Mouse (Mus musculus) naive thymus-derived CD4-positive, alpha-beta T cell, adult 2 months (primary cell): ENCODE measurements around the gene Aip.
"Not testable (repeated sequence)": the region's sequence is repeated elsewhere in the genome, so short reads cannot be mapped to it uniquely, and the experiment has no call there.

Source experiments
- DNase-seq: peaks from one replicate; pipeline ENCODE4 v3.0.0-alpha.2; 2011; ENCODE audit warnings: low read depth

Gene Aip

GRCm38 (mm10) chr19:4091383-4091782 lies 34.3 kb downstream of the Aip start:
- DNase-seq, result no peak

- DNase-seq, result no peak
These were observed 35.2 kb downstream of the Aip start for GRCm38 (mm10) chr19:4090446-4090845.

DNA sequence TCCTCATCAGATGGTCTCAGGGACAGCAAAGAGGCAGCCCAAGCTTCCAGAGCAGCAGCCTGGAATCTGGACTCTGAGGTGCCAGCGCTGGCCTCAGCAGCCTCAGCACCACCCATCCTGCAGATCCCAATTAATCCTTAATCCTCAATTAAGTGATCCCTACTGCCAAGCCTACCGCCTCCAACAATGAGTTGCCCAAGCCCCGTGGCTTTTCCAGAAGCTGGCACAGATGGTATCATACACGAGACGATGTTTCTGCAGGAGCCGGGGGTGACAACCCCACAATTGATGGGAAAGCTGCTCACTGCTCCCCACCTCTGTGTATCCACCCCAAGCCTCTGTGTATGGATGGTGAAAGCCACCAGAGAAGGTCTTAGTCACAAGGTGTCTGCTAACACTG lies 36.5 kb downstream of the Aip start:
- no peak for DNase-seq

- no peak for DNase-seq
These were observed 37.5 kb downstream of the Aip start for GRCm38 (mm10) chr19:4088146-4088545.

DNA sequence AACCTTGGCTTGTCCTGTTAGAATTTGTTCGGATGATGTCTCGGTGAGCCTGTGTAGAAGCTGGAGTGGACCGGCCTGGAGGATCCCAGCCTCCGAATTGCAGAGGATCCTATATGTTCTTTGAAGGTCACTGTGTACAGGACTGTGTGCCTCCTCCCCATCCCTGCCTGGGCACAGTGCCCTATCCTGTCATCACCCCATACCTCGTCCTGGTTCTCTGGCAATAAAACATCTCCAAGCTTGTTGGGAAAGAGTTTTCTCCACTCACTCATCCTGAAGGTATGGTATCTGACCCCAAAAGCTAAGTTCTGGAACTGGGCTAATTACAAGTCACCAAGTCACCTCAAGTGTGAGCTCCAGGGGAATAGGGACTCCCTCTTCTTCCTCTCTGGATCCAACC lies 38.6 kb downstream of the Aip start:
- no peak for DNase-seq

- no peak for DNase-seq
These were observed 39.5 kb downstream of the Aip start for GRCm38 (mm10) chr19:4086156-4086555.

DNA sequence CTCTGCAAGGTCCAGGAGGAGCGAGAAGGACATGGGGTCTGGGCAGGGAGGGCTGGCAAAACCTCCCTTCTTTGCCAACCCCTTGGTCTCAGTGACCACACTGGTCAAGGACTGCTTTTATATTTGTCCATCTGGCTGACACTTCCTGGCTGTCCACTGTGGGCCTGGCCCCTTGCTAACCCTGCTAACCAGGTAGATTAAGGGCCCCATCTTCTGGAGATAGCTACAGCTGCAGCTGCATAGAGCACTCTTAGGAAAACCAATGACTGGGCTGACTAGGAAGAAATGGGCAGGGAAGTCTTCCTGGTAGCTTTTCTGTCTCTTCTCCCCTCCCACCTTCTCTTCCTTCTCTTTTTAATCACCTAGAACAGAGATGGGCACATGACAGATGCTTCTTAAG lies 40.7 kb downstream of the Aip start:
- no peak for DNase-seq

- no peak for DNase-seq
These were observed 41.8 kb downstream of the Aip start for GRCm38 (mm10) chr19:4083826-4084225.

- no peak for DNase-seq
These were observed 42.3 kb downstream of the Aip start for GRCm38 (mm10) chr19:4083316-4083715.

DNA sequence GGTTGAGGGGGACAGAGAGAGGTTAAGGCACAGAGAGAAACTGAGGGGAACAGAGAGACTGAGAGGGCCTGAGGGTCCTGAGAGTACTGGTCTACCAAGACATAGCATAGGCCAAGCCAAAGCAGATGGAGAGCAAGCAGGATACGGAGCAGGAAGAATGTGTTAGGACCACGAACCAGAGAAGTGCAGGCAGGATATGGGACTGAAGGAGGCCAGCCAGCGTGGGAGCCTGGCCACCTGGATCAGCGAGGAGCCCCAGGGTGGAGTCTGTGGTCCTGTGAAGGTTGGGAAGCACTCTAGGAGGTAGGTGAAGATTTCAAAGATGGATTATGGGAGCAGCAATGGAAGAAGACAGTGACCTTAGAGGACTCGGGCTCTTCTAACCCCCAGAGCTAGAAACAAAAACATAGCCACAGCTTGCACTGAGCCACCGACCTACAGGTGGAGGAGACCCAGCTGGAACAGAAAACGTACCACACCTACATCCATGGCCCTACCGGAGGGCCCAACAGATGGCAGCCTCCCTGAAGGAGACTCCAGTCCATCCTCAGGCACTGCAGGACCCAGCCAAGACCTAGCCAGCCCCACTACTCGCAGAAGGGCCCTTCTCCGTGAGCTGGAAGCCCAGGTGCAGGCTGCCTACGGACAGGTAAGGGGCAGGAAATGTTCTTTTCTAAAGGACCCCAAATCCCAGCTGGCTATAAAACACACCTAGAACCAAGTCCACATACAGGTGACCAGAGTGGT lies 43.3 kb downstream of the Aip start:
- no peak for DNase-seq

DNA sequence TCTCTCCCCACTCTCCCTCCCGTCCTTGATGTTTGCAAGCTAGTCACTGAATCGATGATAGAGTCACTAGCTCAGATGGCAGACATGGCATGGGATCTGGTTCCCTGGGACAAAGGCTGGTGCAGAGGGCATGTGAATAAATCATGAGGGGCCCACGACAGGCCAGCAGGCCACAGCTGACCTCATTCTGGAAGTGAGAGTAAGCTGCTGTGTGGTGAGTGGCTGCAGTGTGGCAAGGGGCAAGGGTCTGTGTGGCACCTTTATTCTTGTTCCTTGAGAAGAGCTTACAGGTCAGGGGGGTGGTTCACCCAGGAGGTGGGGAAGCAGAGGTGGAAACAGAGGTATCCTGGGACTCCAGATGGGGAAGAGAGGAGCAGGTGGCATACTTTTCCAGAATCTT lies 44.3 kb downstream of the Aip start, which contains the start of gene Cabp2:
Gene Cabp2, plus strand, starts transcription at position 185 of the 400 bp plus-strand sequence.
- DNase-seq, result no peak

- peak; percentile 81 for DNase-seq
These were observed 45.1 kb downstream of the Aip start for GRCm38 (mm10) chr19:4080511-4081009.

DNA sequence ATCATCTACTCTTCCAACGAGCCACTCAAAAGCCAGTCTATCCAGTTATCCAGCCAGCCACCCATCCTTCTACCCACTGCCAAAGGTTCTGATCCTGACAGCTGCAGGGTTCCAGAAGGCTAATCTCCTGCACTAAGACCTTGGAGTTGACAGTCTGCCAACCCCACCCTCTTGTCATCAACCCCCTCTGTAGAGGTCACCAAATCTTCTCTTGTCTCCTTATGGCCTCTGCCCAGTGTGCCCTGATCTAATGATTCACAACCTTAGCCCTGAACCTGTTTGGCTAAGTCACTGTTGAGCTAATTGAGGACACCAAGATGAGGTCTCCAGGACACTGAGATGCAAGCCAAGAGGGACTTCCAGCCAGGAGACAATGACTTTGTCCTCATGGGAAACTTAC lies 46.1 kb downstream of the Aip start:
- DNase-seq, result no peak

DNA sequence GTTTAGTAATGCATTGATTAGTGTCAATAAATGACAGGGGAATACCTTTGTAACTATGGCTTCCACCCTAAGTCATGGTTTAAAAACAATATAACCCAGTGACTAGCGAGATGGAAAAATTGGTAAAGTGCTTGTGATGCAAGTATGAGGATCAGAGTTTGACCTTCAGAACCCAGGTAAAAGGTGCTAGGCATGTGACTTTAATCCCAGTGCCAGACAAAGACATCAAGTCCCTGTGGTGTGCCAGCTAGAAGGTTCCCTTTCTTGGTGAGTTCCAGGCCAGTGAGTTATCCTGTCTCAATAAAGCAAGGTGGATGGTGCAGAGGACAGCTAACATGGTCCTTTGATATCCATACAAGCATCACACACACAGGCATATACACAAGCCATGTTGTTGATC lies 50.1 kb downstream of the Aip start:
- no peak for DNase-seq

- no peak for DNase-seq
These were observed 52.8 kb downstream of the Aip start for GRCm38 (mm10) chr19:4072706-4073424.

- no peak for DNase-seq
These were observed 54.3 kb downstream of the Aip start for GRCm38 (mm10) chr19:4071406-4071805.

GRCm38 (mm10) chr19:4070756-4071155 lies 54.9 kb downstream of the Aip start:
- no peak for DNase-seq

DNA sequence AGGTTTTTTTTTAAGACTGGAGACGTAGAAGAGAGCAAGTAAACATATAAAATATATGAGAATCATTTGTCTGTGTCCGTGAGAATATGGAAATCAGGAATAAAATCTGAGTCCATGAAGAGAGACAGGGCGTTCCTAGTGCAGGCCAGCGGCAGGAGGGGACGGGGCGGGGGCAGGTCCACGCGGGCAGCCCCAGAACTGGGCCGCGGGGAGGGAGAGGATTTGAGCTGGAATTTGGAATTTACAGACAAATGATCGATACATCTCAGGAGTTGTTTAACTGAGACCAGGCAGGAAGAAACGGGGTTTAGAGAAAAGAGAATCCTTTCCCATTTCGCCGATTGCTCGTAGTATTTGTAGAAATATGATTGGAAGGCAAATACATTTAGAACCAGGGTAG lies 55.3 kb downstream of the Aip start:
- DNase-seq, result no peak

DNA sequence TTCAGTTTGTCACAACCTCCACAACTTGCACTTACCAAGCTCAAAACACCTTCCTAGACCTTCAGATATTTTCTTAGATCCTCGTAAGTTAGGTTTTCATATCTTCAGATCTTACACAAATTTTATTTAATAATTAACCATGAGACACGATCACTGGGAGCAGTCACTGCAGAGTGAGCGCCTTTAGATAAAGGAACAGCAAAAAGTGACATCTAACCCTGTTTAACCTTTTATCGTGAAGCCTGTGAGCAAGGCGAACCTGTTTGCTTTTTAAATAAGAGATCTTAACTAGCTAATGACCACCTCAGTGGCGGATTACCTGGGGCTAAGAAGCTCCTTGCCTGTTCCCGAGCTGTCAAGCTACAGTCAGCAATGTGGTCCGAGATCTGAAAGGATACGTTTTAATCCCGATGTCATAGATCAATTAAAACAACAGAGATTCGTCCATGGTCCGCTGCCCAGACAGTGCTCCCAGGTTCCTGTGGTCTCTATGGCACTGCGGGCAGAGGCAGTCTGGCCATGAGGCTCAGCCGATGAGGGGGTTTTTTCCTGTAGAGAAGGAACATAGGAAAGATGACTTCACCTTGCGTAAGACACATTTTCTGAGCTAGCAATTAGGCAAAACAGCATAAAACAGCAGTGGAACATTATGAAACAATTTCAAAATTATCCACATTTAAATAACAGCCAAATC lies 56.8 kb downstream of the Aip start:
- DNase-seq, result no peak

- DNase-seq, result not testable (repeated sequence)
These were observed 57.4 kb downstream of the Aip start for GRCm38 (mm10) chr19:4068242-4068641.

DNA sequence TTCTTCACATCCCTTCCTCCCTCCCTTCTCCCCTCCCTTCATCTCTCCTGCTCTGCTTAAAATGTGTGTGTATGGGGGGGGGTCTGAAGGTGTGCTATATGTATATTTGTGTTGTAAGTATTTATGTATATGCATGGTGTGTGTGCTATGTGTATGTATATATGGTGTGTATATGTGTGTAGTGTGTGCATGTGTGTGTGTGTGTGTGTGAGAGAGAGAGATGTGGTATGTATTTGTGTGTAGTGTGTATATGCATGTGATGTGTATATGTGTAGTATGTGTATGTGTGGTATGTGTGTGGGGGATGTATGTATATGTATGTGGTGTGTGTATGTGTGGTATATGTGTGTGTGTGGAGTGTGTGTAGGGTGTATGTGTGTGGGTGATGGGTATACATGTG lies 58.8 kb downstream of the Aip start:
- DNase-seq, result peak; percentile 52

DNA sequence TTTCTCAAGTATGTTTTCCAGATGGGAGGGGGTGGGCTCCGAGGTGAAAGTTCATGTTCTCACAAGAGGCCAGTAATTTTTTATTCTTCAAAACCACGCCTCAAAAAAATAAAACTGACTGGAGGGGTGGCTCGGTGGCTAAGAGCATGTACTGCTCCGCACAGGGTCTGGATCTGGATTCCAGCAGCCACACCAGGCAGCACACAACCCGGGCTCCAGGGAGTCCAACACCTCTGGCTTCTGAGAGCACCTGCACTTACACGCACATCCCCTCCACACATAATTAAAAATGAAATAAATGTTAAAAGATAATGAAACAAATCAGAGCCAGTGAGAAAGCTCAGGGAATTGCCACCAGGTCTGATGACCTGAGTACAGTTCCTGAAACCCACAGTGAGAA lies 59.4 kb downstream of the Aip start:
- peak; percentile 78 for DNase-seq

DNA sequence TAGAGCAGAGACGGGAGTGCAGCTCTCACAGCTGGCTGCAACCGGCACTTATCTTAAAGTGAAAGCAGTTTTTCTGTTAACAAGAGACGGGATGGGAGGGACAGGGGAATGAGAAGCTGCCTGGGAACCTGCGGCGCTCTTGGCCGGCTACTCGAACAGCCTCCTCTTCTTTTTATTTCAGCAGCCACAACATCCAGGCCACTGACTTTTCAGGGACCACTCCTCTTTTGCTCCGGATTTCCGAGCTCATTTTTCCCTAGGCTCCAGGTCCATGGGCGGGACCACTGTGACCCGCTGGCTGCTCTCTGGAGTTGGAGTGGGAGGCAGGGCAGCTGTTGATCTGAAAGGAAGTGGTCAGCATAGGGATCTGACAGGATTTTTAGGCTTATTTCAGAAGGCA lies 61.2 kb downstream of the Aip start:
- DNase-seq, result not testable (repeated sequence)
